Mouse (Mus musculus): ENCODE measurements around the gene Zpld1. TPM values are rescaled to one million over a fixed set of nuclear protein-coding genes. Genes with fewer than 3 reads are reported as not detected.

Gene Zpld1
- total RNA-seq (2023), result not detected

GRCm38 (mm10) chr16:55297886-55298285 lies at the start of gene Zpld1:
TSS of gene Zpld1 (minus strand) at chr16:55297986.

All from neutrophil, adult 59 days (primary cell).